Mouse (Mus musculus) monocyte, adult 5-6 weeks (primary cell): ENCODE results near the gene F7. TPM values are rescaled to one million over a fixed set of nuclear protein-coding genes. Genes with fewer than 3 reads are reported as not detected.

Source experiments
- ATAC-seq: fragments of 153-309, 156-312 bp; replicated peaks from 2 replicates; pipeline ENCODE4 v1.8.0; 2017; ENCODE audit warnings: mild to moderate bottlenecking; ENCODE audit not compliant: low TSS enrichment, insufficient number of reproducible peaks, severe bottlenecking, poor library complexity, low FRiP score
- total RNA-seq: library from RNA; stranded (forward); fragments of 200-1000, 200-491, 200-594 nt; gene quantifications from 3 replicates; pipeline ENCODE4 v1.2.3, GENCODE M21; 2017

The F7 gene
- 0.85 TPM in 1 of 3 replicates, not detected in the others for total RNA-seq

DNA sequence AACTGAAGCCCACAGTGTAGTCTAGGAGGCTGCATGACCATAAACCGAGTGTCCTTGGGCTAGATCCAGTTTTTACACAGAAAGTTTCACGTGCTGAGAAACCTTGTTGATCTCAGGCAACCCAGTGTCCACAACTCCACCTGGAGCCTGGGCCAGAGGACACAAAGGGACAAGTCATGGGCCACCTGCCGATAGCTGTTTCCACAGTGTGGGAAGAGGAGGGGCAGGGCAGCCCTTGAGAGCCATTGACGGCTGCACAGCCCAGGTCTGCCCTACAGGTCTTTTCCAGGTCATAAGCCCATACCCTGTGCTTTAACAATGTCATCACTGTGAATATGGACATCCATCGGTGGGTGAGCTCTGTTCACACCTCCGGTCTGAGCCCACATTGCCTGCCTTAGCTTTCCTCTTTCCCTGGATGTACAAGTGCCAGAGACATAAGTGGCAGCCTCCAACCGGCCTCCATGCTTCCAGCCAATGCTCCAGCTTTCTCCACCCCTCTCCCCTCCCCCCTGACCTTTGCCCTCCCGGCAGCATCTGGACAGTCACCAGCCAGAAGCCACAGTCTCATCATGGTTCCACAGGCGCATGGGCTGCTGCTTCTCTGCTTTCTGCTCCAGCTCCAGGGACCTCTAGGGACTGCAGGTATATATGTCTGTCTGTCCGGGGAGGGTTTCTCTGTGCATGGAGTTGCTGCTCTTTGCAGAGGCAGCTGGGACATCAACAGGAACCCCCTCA, at the start of gene F7:
TSS of gene F7 (plus strand) at position 548 of the 738 bp plus-strand sequence.
- no peak for ATAC-seq

DNA sequence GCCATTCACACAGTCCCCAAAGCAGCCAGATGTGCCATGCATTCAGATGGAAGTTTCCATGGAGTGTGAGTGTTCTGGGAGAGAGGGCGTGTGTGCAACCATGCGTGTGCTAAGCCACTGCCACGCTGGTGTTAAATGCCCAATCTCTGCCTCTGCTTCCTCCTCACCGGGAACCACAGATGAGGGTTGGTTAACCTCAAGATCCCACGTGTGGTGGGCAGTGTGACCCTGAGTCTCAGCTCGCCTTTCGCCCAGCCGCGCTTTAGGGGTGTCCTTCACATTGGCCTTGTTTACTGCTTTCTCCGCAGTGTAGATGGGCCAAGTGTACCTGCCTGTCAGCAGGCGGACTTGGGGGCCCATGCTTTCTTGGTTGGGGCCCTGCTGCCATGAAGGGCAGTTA, 49.5 kb upstream of the F7 start:
- no peak for ATAC-seq

DNA sequence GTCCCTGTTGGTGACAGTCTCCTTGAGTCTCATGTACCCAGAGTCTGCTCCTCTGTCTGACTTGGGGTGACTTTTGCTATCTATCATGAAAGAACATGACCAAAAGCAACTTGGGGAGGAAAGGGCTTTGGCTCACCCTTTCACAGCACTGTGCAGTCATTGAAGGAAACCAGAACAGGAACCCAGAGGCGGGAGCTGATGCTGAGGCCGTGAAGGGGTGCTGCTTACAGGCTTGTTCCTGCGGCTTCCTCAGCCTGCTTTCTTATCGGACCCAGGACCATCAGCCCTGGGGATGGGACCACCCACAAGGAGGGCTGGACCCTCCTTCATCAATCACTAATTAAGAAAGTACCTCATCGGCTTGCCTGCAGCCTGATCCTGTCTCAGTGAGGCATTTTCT, 49.1 kb upstream of the F7 start:
- ATAC-seq, result no peak

- peak; percentile 72 for ATAC-seq
Measured at GRCm38 (mm10) chr8:12977325-12977724, 48.5 kb upstream of the F7 start.

GRCm38 (mm10) chr8:12978308-12978707, 47.5 kb upstream of the F7 start:
- no peak for ATAC-seq

GRCm38 (mm10) chr8:12978726-12979125, 47.1 kb upstream of the F7 start:
- ATAC-seq, result peak; percentile 57

GRCm38 (mm10) chr8:12983681-12984467, 42.0 kb upstream of the F7 start:
- ATAC-seq, result peak; percentile 90

DNA sequence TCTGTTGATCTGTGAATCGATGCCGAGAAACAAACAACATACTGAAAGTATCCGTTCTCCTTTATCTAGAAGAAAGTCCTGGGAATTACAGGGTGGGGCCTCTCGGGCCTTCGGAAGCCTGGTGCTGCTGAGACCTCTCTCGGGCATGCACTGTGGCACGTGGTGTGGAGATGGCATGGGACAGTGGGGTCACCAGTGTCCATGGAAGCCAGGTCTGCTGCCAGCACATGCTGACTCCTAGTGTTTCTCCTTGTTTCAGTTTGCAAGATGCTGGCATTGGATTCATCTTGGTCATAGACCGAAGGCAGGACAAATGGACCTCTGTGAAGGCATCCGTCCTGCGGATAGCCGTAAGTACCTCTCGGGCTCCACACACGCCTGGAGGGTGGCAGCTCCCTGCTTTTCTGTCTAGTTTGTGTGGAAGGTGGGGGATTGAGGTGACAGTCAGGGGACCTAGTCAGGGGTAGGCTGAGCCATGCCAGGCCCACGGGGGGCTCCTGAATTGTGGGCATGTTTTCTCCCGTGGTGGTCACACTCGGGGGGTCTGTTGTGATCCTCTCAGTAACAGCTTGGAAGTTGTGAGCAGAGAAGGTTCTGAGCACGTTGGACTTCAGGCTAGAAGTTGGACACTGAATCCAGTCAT, 41.1 kb upstream of the F7 start:
- ATAC-seq, result no peak

- no peak for ATAC-seq
Measured at GRCm38 (mm10) chr8:12985259-12985658, 40.6 kb upstream of the F7 start.

- ATAC-seq, result no peak
Measured at GRCm38 (mm10) chr8:12987571-12987970, 38.3 kb upstream of the F7 start.

DNA sequence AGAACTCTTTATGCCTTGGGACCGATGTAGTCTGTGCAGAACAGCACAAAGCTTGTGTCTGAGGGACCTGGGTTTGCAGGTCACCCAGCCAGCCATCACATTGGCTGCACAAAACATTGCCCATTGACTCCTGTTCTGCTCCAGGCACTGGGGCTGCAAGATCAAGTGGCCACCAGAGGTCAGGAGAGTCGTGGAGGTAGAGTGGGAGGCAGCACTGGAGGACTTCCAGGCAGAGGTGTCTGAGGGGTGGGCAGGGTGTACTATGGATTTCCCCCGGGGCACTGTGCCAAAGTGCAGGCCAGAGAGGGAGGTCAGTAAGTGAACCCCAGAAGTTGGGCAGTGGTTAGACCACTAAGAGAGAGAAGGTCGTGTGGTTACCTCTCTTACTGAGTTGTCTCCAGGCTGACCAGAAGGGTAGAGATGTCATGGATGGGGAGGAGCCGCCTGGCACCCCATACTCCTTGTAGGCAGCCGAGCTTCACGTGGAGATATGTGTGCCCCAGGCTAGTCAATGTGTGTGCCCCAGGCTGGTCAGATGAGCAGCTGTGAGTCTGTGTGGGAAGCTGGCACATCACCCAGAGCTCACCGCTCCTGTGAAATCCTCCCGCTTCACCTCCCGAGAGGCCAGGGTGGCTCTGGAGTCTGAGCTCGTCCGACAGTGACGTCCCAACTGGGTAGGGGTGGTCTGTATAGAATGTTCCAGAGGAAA, 37.0 kb upstream of the F7 start:
- ATAC-seq, result no peak

- no peak for ATAC-seq
Measured at GRCm38 (mm10) chr8:12991411-12991810, 34.4 kb upstream of the F7 start.

- no peak for ATAC-seq
Measured at GRCm38 (mm10) chr8:12994468-12994867, 31.4 kb upstream of the F7 start.

DNA sequence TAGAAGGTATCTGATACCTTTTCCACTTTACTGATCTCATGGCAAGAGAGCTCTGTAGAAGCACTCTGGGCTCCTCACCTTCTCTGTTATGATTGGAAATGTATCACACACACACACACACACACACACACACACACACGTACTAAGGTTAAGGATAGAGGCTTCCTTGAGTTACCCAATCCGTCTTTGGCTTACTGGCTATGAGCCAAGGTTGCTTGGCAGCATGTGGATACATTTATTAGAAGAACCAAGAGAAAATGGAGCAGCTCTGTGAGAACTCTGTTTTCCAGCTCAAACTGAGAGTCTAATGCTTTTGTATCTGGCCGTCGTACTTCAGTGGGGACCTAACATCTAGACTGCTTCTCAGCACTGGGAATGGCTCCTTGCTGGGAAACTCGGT, 30.4 kb upstream of the F7 start:
- no peak for ATAC-seq

DNA sequence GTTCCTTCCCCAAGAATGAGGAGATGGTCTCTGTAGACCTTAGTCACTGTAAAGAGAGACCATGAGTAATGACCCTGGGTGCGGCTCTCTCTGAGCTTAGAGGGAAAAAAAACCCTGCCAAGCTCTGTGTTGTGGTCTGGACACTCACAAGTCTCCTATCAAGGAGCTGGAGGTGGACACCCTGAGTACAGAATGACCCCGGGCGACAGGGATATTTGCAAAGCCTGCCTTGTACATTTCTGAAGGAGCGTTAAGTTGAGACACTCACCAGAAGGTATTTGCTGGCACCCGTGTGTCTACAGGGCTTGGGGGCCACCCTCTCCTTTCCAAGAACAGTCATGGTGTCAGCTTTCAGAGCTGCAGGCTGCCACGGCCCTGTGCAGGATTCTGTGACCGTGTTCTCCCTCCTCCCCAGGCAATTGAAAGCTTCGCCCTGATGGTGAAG, 29.0 kb upstream of the F7 start:
- no peak for ATAC-seq

DNA sequence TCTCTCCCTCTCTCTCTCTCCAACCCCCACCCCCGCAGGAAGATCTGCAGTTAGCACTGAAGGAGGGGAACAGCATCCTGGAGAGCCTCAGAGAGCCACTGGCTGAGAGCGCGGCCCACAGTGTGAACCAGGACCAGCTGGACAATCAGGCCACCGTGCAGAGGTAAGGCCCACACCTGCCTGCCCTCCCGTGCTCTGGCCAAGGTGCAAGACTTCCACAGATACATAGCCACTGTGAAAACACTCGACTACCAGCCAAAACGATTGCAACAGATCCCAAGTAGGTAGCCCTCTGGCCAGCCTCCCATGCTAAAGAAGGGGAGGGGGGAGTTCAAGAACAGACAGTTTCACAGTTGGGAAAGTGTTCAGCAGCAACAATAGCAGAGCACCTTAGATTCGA, 27.5 kb upstream of the F7 start:
- ATAC-seq, result no peak

DNA sequence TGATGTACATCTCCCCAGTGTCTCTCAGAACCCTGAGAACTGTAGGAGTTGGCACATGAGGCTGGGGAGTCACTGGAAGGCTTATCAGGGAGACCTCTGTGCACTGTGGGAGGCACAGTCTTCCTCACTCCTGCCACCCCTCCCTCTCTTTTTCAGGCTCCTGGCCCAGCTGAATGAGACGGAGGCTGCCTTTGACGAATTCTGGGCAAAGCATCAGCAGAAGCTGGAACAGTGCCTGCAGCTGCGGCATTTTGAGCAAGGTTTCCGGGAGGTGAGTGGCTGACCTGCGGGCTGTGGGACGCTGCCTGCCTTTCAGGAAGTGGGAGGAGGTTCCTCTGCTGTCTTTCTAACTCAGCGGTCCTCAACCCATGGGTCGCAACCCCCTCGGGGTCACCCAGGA, 26.0 kb upstream of the F7 start:
- no peak for ATAC-seq

GRCm38 (mm10) chr8:13007458-13007857, 18.4 kb upstream of the F7 start:
- ATAC-seq, result no peak

DNA sequence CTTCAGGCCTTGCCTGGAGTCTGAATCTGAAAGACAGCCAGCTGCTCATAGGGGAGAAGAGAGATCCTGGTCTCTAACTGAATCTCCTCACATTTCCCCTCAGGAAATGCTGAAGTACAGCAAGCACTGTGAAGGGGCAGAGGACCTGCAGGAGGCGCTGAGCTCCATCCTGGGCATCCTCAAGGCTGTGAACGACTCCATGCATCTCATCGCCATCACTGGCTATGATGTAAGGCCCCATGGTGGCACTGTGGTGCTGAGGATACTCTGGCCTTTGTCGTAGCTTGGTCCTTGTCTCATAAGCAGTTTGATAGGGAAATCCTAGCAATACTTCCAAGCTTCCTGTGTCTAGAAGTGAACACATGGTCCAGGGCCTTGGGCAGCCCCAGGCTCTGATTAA, 15.5 kb upstream of the F7 start:
- ATAC-seq, result peak; percentile 80
